Mouse (Mus musculus) hindbrain, embryonic 14.5 days (tissue): Measurements from ENCODE around the gene Ptma. TPM values are rescaled to one million over a fixed set of nuclear protein-coding genes. Genes with fewer than 3 reads are reported as not detected.
"Not testable (repeated sequence)": the region's sequence is repeated elsewhere in the genome, so short reads cannot be mapped to it uniquely, and the experiment has no call there.

Source experiments
- ATAC-seq: fragments of 200-750 bp; cut with Nextera tagmentation; 2 replicates; pipeline ENCODE4 v1.8.0; 2017; ENCODE audit warnings: moderate number of reproducible peaks, mild to moderate bottlenecking, moderate TSS enrichment, moderate library complexity; ENCODE audit not compliant: low FRiP score
- DNase-seq: peaks from one replicate; pipeline ENCODE4 v3.0.0-alpha.2; 2015; ENCODE audit warnings: low spot score
- H3K27ac ChIP-seq: fragments of 300-500 bp; sonication (generic); 2 replicates; pipeline ENCODE4 v1.5.1; 2014; ENCODE audit warnings: mild to moderate bottlenecking, moderate library complexity
- H3K27me3 ChIP-seq: fragments of 300-500 bp; sonication (generic); 2 replicates; pipeline ENCODE4 v1.6.1; 2014; ENCODE audit warnings: mild to moderate bottlenecking, low read length, mixed read lengths; ENCODE audit not compliant: control insufficient read depth, insufficient read depth
- H3K36me3 ChIP-seq: fragments of 300-500 bp; sonication (generic); replicated peaks from 2 replicates; pipeline ENCODE4 v1.6.1; 2014; ENCODE audit not compliant: control insufficient read depth, insufficient read depth
- H3K4me1 ChIP-seq: fragments of 300-500 bp; sonication (generic); replicated peaks from 2 replicates; pipeline ENCODE4 v1.6.1; 2014; ENCODE audit warnings: antibody characterized with exemption, low read length, mixed read lengths; ENCODE audit not compliant: control insufficient read depth, insufficient read depth
- H3K4me2 ChIP-seq: fragments of 300-500 bp; sonication (generic); replicated peaks from 2 replicates; pipeline ENCODE4 v1.6.1; 2014; ENCODE audit warnings: mild to moderate bottlenecking, moderate library complexity
- H3K4me3 ChIP-seq: fragments of 300-500 bp; sonication (generic); replicated peaks from 2 replicates; pipeline ENCODE4 v1.5.1; 2014; ENCODE audit warnings: mild to moderate bottlenecking, low read length
- H3K9ac ChIP-seq: fragments of 300-500 bp; sonication (generic); 2 replicates; pipeline ENCODE4 v1.6.1; 2014
- H3K9me3 ChIP-seq: fragments of 300-500 bp; sonication (generic); 2 replicates; pipeline ENCODE4 v1.6.1; 2016; ENCODE audit warnings: low read length; ENCODE audit not compliant: control insufficient read depth
- WGBS: fragments of 180-500 bp; shearing (Covaris S2); extraction: QIAGEN DNeasy Blood & Tissue Kit; methylation state at CpG from one replicate; pipeline ENCODE4 v1.1.7; 2014; 5-methylcytosine and 5-hydroxymethylcytosine counted together
- polyA plus RNA-seq: library from polyadenylated mRNA; unstranded; fragments of >200 nt; fragmentation: Nextera tagmentation; extraction: Ambion mirVana; gene quantifications from 2 replicates; pipeline ENCODE4 v1.2.1, GENCODE M21; 2014

Ptma gene
- polyA plus RNA-seq, 1 experiment from 2014 or later: 1,692 TPM

GRCm38 (mm10) chr1:86485858-86486257, 40.7 kb upstream of the Ptma start:
- H3K9me3 ChIP-seq, H3K4me2 ChIP-seq, H3K36me3 ChIP-seq, DNase-seq, H3K27ac ChIP-seq, ATAC-seq, H3K27me3 ChIP-seq, H3K9ac ChIP-seq, H3K4me3 ChIP-seq: not testable (repeated sequence)
- H3K4me1 ChIP-seq: peaks cover 13% of the 10 kb centered on the region
- WGBS: 97% methylated on average over 5 of the region's 6 CpGs

- peak overlapping the region; percentile 80 for H3K9ac ChIP-seq
- ATAC-seq (no peak), DNase-seq (no peak)
- peak overlapping the region; percentile 87 for H3K4me2 ChIP-seq
- H3K9me3 ChIP-seq: no peaks in the 10 kb centered on the region
- WGBS: 9% methylated on average over 13 of the region's 13 CpGs
- peaks cover 19% of the 10 kb centered on the region for H3K4me1 ChIP-seq
- peak overlapping the region; percentile 71 for H3K4me3 ChIP-seq
- no peaks in the 10 kb centered on the region for H3K36me3 ChIP-seq
- no peaks in the 10 kb centered on the region for H3K27me3 ChIP-seq
- peak overlapping the region; percentile 100 for H3K27ac ChIP-seq
These were observed 39.7 kb upstream of the Ptma start for GRCm38 (mm10) chr1:86486703-86487294.

GRCm38 (mm10) chr1:86487295-86487907, 39.1 kb upstream of the Ptma start:
- H3K9me3 ChIP-seq: no peaks in the 10 kb centered on the region
- H3K36me3 ChIP-seq: no peaks in the 10 kb centered on the region
- H3K27me3 ChIP-seq: no peaks in the 10 kb centered on the region
- peak; percentile 100 for DNase-seq
- H3K4me1 ChIP-seq: peaks cover 22% of the 10 kb centered on the region
- H3K27ac ChIP-seq: peak overlapping the region; percentile 100
- WGBS: under 1% methylated on average over 74 of the region's 74 CpGs
- peak; percentile 96 for ATAC-seq
- H3K9ac ChIP-seq: peak overlapping the region; percentile 98
- H3K4me3 ChIP-seq: peak overlapping the region; percentile 71
- peak overlapping the region; percentile 87 for H3K4me2 ChIP-seq

- Histone ChIP-seq H3K4me2 (peak overlapping the region; percentile 87), H3K9ac (peak overlapping the region; percentile 98), H3K36me3 (no peaks in the 10 kb centered on the region), H3K4me1 (peaks cover 22% of the 10 kb centered on the region), H3K9me3 (no peaks in the 10 kb centered on the region), H3K4me3 (peak overlapping the region; percentile 71), H3K27ac (peak overlapping the region; percentile 100), H3K27me3 (no peaks in the 10 kb centered on the region)
- ATAC-seq: peak; percentile 55
- WGBS: 6% methylated on average over 20 of the region's 20 CpGs
- DNase-seq: peak; percentile 69
These were observed 38.6 kb upstream of the Ptma start for GRCm38 (mm10) chr1:86487908-86488314.

GRCm38 (mm10) chr1:86488326-86488725, 38.2 kb upstream of the Ptma start:
- peak overlapping the region; percentile 100 for H3K27ac ChIP-seq
- H3K9me3 ChIP-seq: no peaks in the 10 kb centered on the region
- no peaks in the 10 kb centered on the region for H3K36me3 ChIP-seq
- H3K9ac ChIP-seq: peak overlapping the region; percentile 98
- no peak for DNase-seq
- ATAC-seq: no peak
- no peaks in the 10 kb centered on the region for H3K27me3 ChIP-seq
- peak overlapping the region; percentile 71 for H3K4me3 ChIP-seq
- WGBS: 36% methylated on average over 7 of the region's 7 CpGs
- peak overlapping the region; percentile 87 for H3K4me2 ChIP-seq
- peaks cover 22% of the 10 kb centered on the region for H3K4me1 ChIP-seq

GRCm38 (mm10) chr1:86488774-86489173, 37.8 kb upstream of the Ptma start:
- Histone ChIP-seq H3K27ac (peak overlapping the region; percentile 100), H3K4me2 (peak overlapping the region; percentile 87), H3K4me3 (peak overlapping the region; percentile 71), H3K27me3 (no peaks in the 10 kb centered on the region), H3K4me1 (peaks cover 22% of the 10 kb centered on the region), H3K36me3 (no peaks in the 10 kb centered on the region), H3K9ac (peak overlapping the region; percentile 98), H3K9me3 (no peaks in the 10 kb centered on the region)
- ATAC-seq (no peak), DNase-seq (no peak)
- WGBS: 96% methylated on average over 4 of the region's 4 CpGs

- Histone ChIP-seq H3K9ac (no peak overlapping the region), H3K27me3 (no peaks in the 10 kb centered on the region), H3K4me2 (no peak overlapping the region), H3K9me3 (no peaks in the 10 kb centered on the region), H3K27ac (no peak overlapping the region), H3K4me1 (peaks cover 22% of the 10 kb centered on the region), H3K4me3 (no peak overlapping the region), H3K36me3 (no peaks in the 10 kb centered on the region)
- DNase-seq: no peak
- ATAC-seq: no peak
- WGBS: 95% methylated on average over 4 of the region's 4 CpGs
These were observed 36.6 kb upstream of the Ptma start for GRCm38 (mm10) chr1:86489901-86490300.

GRCm38 (mm10) chr1:86490697-86491096, 35.8 kb upstream of the Ptma start:
- DNase-seq: no peak
- Histone ChIP-seq H3K27ac (no peak overlapping the region), H3K27me3 (no peaks in the 10 kb centered on the region), H3K4me2 (no peak overlapping the region), H3K9ac (no peak overlapping the region), H3K4me1 (peaks cover 22% of the 10 kb centered on the region), H3K9me3 (no peaks in the 10 kb centered on the region), H3K36me3 (no peaks in the 10 kb centered on the region), H3K4me3 (no peak overlapping the region)
- 90% methylated on average over 3 of the region's 3 CpGs for WGBS
- no peak for ATAC-seq

- H3K4me2 ChIP-seq: no peak overlapping the region
- DNase-seq (no peak), ATAC-seq (no peak)
- H3K9ac ChIP-seq: no peak overlapping the region
- no peaks in the 10 kb centered on the region for H3K9me3 ChIP-seq
- no peak overlapping the region for H3K4me3 ChIP-seq
- no peaks in the 10 kb centered on the region for H3K27me3 ChIP-seq
- H3K27ac ChIP-seq: peak overlapping the region; percentile 73
- H3K36me3 ChIP-seq: no peaks in the 10 kb centered on the region
- 37% methylated on average over 7 of the region's 7 CpGs for WGBS
- peaks cover 22% of the 10 kb centered on the region for H3K4me1 ChIP-seq
These were observed 34.9 kb upstream of the Ptma start for GRCm38 (mm10) chr1:86491533-86492094.
